ENCODE assay signal across 8 mouse cellular contexts in genomic region chr4:40472700-40473530, GRCm38 (mm10). TPM values are rescaled to one million over a fixed set of nuclear protein-coding genes. Genes with fewer than 3 reads are reported as not detected.
A peak's percentile ranks its signal among the peaks of the same experiment; 100 is the strongest.
DNase-seq lines count a peak whose midpoint lies in the region; ATAC-seq lines count a peak whose summit lies in the region.

No protein-coding gene starts in this region.

- H3K36me3 ChIP-seq in heart, embryonic 14.5 days (ENCODE audit: control insufficient read depth, insufficient read depth, low read length) = no peaks in the 10 kb centered on the region
- no peaks in the 10 kb centered on the region for H3K36me3 ChIP-seq in limb, embryonic 10.5 days
- no peaks in the 10 kb centered on the region for H3K36me3 ChIP-seq in midbrain, embryonic 13.5 days
- H3K36me3 ChIP-seq in stomach, embryonic 15.5 days = no peaks in the 10 kb centered on the region

- H3K9ac ChIP-seq in heart, embryonic 14.5 days (ENCODE audit: low read length) = peak overlapping the region; percentile 63
- H3K9ac ChIP-seq in midbrain, embryonic 13.5 days (replicated peaks) = peak overlapping the region; percentile 70
- no peak overlapping the region for H3K9ac ChIP-seq in stomach, embryonic 15.5 days

- H3K4me3 ChIP-seq in heart, embryonic 14.5 days (ENCODE audit: control insufficient read depth in 1 of 2, insufficient read depth in 1 of 2, low read depth in 1 of 2, low read length in 2 of 2) = peak overlapping the region; percentile 31 to 45
- peak overlapping the region; percentile 58 for H3K4me3 ChIP-seq in limb, embryonic 10.5 days
- peak overlapping the region; percentile 55 for H3K4me3 ChIP-seq in midbrain, embryonic 13.5 days (replicated peaks)
- peak overlapping the region; percentile 43 for H3K4me3 ChIP-seq in stomach, embryonic 15.5 days (replicated peaks)

- H3K27ac ChIP-seq in heart, embryonic 14.5 days (replicated peaks in 1 of 2; ENCODE audit: control insufficient read depth in 1 of 2, insufficient read depth in 1 of 2, low read depth in 2 of 2, low read length in 2 of 2) = no peak overlapping the region
- H3K27ac ChIP-seq in limb, embryonic 10.5 days = peak overlapping the region; percentile 75
- H3K27ac ChIP-seq in midbrain, embryonic 13.5 days = no peak overlapping the region
- no peak overlapping the region for H3K27ac ChIP-seq in stomach, embryonic 15.5 days

- DNase-seq in heart, adult 8-10 months (ENCODE audit: low spot score) = no peak
- DNase-seq in c-Kit-positive CD71-negative TER-119-negative erythroid progenitor cells, embryonic 14.5 days (ENCODE audit: low read depth) = peak; percentile 13
- peak; percentile 13 to 34 for DNase-seq in frontal cortex, postnatal 14 days (ENCODE audit: low spot score in 2 of 2)
- peak; percentile 79 for DNase-seq in limb, embryonic 10.5 days (ENCODE audit: low spot score)
- no peak for DNase-seq in urinary bladder, postnatal 36 days (ENCODE audit: low spot score in 2 of 2)

- no peaks in the 10 kb centered on the region for H3K9me3 ChIP-seq in heart, embryonic 14.5 days (ENCODE audit: control insufficient read depth, low read length)
- no peaks in the 10 kb centered on the region for H3K9me3 ChIP-seq in limb, embryonic 10.5 days (replicated peaks)
- H3K9me3 ChIP-seq in midbrain, embryonic 13.5 days = no peaks in the 10 kb centered on the region
- no peaks in the 10 kb centered on the region for H3K9me3 ChIP-seq in stomach, embryonic 15.5 days

- H3K4me1 ChIP-seq in heart, embryonic 14.5 days (ENCODE audit: control insufficient read depth in 2 of 2, insufficient read depth in 2 of 2, low read length in 2 of 2) = 0 out of 4 replicates have a peak, but pooled peaks cover 0 to 5% of the 10 kb centered on the region in 2 experiments
- H3K4me1 ChIP-seq in limb, embryonic 10.5 days = peaks cover 13% of the 10 kb centered on the region
- H3K4me1 ChIP-seq in midbrain, embryonic 13.5 days (replicated peaks) = peaks cover 8% of the 10 kb centered on the region; the same call in 1 of the 2 replicates
- H3K4me1 ChIP-seq in stomach, embryonic 15.5 days = 0 out of 2 replicates have a peak, but pooled peaks cover 5% of the 10 kb centered on the region

- H3K27me3 ChIP-seq in heart, embryonic 14.5 days (ENCODE audit: control insufficient read depth, insufficient read depth, low read length) = peaks cover 29% of the 10 kb centered on the region
- peaks cover 24% of the 10 kb centered on the region for H3K27me3 ChIP-seq in limb, embryonic 10.5 days (ENCODE audit: low read depth, poor library complexity, severe bottlenecking)
- H3K27me3 ChIP-seq in midbrain, embryonic 13.5 days = peaks cover 30% of the 10 kb centered on the region
- H3K27me3 ChIP-seq in stomach, embryonic 15.5 days (replicated peaks) = peaks cover 25% of the 10 kb centered on the region; the same call in 1 of the 2 replicates

- peak overlapping the region; percentile 82 for H3K4me2 ChIP-seq in heart, embryonic 14.5 days (ENCODE audit: low read length)
- H3K4me2 ChIP-seq in midbrain, embryonic 13.5 days (replicated peaks) = peak overlapping the region; percentile 88
- H3K4me2 ChIP-seq in stomach, embryonic 15.5 days = peak overlapping the region; percentile 87

- ATAC-seq in heart, embryonic 14.5 days (ENCODE audit: insufficient number of reproducible peaks, insufficient read depth, low FRiP score, low read depth) = peak; percentile 31; the same call in 1 of the 2 replicates
- peak; percentile 97 for ATAC-seq in midbrain, embryonic 13.5 days
- ATAC-seq in stomach, embryonic 15.5 days (ENCODE audit: insufficient read depth, low FRiP score, low read depth) = peak; percentile 83; the same call in 1 of the 2 replicates

- 2% methylated on average over 54 of the region's 55 CpGs for WGBS in heart, embryonic 14.5 days
- 3% methylated on average over 55 of the region's 55 CpGs for WGBS in limb, embryonic 10.5 days
- WGBS in midbrain, embryonic 13.5 days = 3% methylated on average over 54 of the region's 55 CpGs
- WGBS in stomach, embryonic 15.5 days = 3% methylated on average over 55 of the region's 55 CpGs

RNA-seq across cellular contexts. Expression of gene Tmem215, which starts 0.9 kb away (rescaled TPM):
- polyA plus RNA-seq in heart, embryonic 14.5 days (2014; fragmentation: Nextera tagmentation; extraction: Ambion mirVana) = 1.2 and 1.5 TPM in 2 replicates
- under 1 TPM in 1 of 4 experiments, not detected in 3; 0.12 TPM for total RNA-seq in heart, adult 8-10 months (2022)
- 0.20 and 0.21 TPM in 2 replicates for polyA plus RNA-seq in limb, embryonic 10.5 days (2016; fragmentation: Nextera tagmentation; extraction: Ambion mirVana)
- polyA plus RNA-seq in midbrain, embryonic 13.5 days (2015; fragmentation: Nextera tagmentation; extraction: Ambion mirVana) = 0.13 and 0.17 TPM in 2 replicates
- 0.49 and 0.70 TPM in 2 replicates for polyA plus RNA-seq in stomach, embryonic 15.5 days (2015; fragmentation: Nextera tagmentation; extraction: Ambion mirVana)

Comparison
In these comparisons a context has a peak if more than half of its experiments do, and no peak if none do; other contexts are left out.
1. ATAC-seq: peak in every context shown above with its lines; median percentile 97 in midbrain, embryonic 13.5 days; 83 in stomach, embryonic 15.5 days; 31 in heart, embryonic 14.5 days.
2. DNase-seq: peak in c-Kit-positive CD71-negative TER-119-negative erythroid progenitor cells, embryonic 14.5 days (single experiment), frontal cortex, postnatal 14 days (2 of 2) and limb, embryonic 10.5 days (single experiment); none in heart, adult 8-10 months (single experiment) and urinary bladder, postnatal 36 days (0 of 2).
3. Peak in every context shown above with its lines, with median percentiles within 50 percentile points of each other: H3K4me2 ChIP-seq and H3K4me3 ChIP-seq.